8 mouse cellular contexts compared by ENCODE assay signal in genomic region chr11:32642899-32643886, GRCm38 (mm10). TPM values are rescaled to one million over a fixed set of nuclear protein-coding genes. Genes with fewer than 3 reads are reported as not detected.
DNase-seq lines count a peak whose midpoint lies in the region; ATAC-seq and TF ChIP-seq lines count a peak whose summit lies in the region.

No protein-coding gene starts in this region.

- peak; percentile 68 for ATAC-seq in heart, embryonic 15.5 days (replicated peaks; ENCODE audit: insufficient number of reproducible peaks, insufficient read depth, low FRiP score, low read depth)
- ATAC-seq in liver, embryonic 13.5 days (ENCODE audit: low read depth) = peak; percentile 27

- under 1% methylated on average over 54 of the region's 54 CpGs for WGBS in heart, embryonic 15.5 days
- WGBS in liver, embryonic 13.5 days (ENCODE audit: insufficient replicate concordance) = under 1% methylated on average over 52 of the region's 54 CpGs
- under 1% methylated on average over 54 of the region's 54 CpGs for WGBS in olfactory bulb, adult 2 months

- peaks cover 35% of the 10 kb centered on the region for H3K4me1 ChIP-seq in heart, embryonic 15.5 days (replicated peaks)
- H3K4me1 ChIP-seq in liver, embryonic 13.5 days (replicated peaks) = peaks cover 57% of the 10 kb centered on the region
- peaks cover 7% of the 10 kb centered on the region for H3K4me1 ChIP-seq in olfactory bulb, adult 2 months (ENCODE audit: control insufficient read depth, insufficient read depth, low read length)

- H3K36me3 ChIP-seq in heart, embryonic 15.5 days = no peaks in the 10 kb centered on the region
- no peaks in the 10 kb centered on the region for H3K36me3 ChIP-seq in liver, embryonic 13.5 days

- H3K9me3 ChIP-seq in heart, embryonic 15.5 days (replicated peaks) = no peaks in the 10 kb centered on the region
- no peaks in the 10 kb centered on the region for H3K9me3 ChIP-seq in liver, embryonic 13.5 days (replicated peaks)

- DNase-seq in layer of hippocampus, postnatal 14 days (ENCODE audit: low spot score in 2 of 2) = peak; percentile 46 to 57
- no peak for DNase-seq in layer of hippocampus, postnatal 36 days
- peak; percentile 49 for DNase-seq in R1 (ENCODE audit: low read depth, low spot score)
- peak; percentile 59 to 76 for DNase-seq in cerebellum, postnatal 14 days
- peak; percentile 14 for DNase-seq in liver, embryonic 13.5 days
- no peak for DNase-seq in layer of hippocampus, adult 18-20 months (ENCODE audit: low spot score in 2 of 2)

- TF ChIP-seq POLR2A in olfactory bulb, adult 2 months (IDR thresholded peaks at IDR 0.05; ENCODE audit: insufficient read depth, low read depth, low read length) = no peak

- peak overlapping the region; percentile 98 for H3K27ac ChIP-seq in heart, embryonic 15.5 days
- H3K27ac ChIP-seq in liver, embryonic 13.5 days = peak overlapping the region; percentile 97
- H3K27ac ChIP-seq in olfactory bulb, adult 2 months (ENCODE audit: insufficient read depth, low read depth, low read length) = peak overlapping the region; percentile 99

- peak overlapping the region; percentile 96 for H3K9ac ChIP-seq in heart, embryonic 15.5 days
- peak overlapping the region; percentile 99 for H3K9ac ChIP-seq in liver, embryonic 13.5 days

- peak overlapping the region; percentile 74 for H3K4me2 ChIP-seq in heart, embryonic 15.5 days
- H3K4me2 ChIP-seq in liver, embryonic 13.5 days = peak overlapping the region; percentile 93

- TF ChIP-seq CTCF in olfactory bulb, adult 2 months (IDR thresholded peaks at IDR 0.05; ENCODE audit: insufficient read depth, low read depth, low read length) = no peak

- no peaks in the 10 kb centered on the region for H3K27me3 ChIP-seq in heart, embryonic 15.5 days
- H3K27me3 ChIP-seq in liver, embryonic 13.5 days = no peaks in the 10 kb centered on the region

- peak overlapping the region; percentile 91 for H3K4me3 ChIP-seq in heart, embryonic 15.5 days
- peak overlapping the region; percentile 98 for H3K4me3 ChIP-seq in liver, embryonic 13.5 days (replicated peaks)
- H3K4me3 ChIP-seq in olfactory bulb, adult 2 months (ENCODE audit: insufficient read depth, low read depth, low read length) = peak overlapping the region; percentile 75

RNA-seq across cellular contexts. Expression of gene Fbxw11, which starts 0.7 kb away (rescaled TPM):
- total RNA-seq in layer of hippocampus, postnatal 14 days (2021) = 100 to 1,000 TPM; 130 to 137 TPM
- 100 to 1,000 TPM; 148 to 157 TPM for total RNA-seq in layer of hippocampus, postnatal 36 days (2021)
- polyA plus RNA-seq in heart, embryonic 15.5 days (2015; fragmentation: Nextera tagmentation; extraction: Ambion mirVana) = 58.8 and 66.8 TPM in 2 replicates
- 19.2 and 23.9 TPM in 2 replicates for polyA plus RNA-seq in liver, embryonic 13.5 days (2015; fragmentation: Nextera tagmentation; extraction: Ambion mirVana)
- not detected in 2 replicates for polyA plus RNA-seq in olfactory bulb, adult 2 months (2012; ENCODE audit: insufficient read depth, insufficient read length, low replicate concordance, missing spikeins)
- total RNA-seq in layer of hippocampus, adult 18-20 months (2021) = 100 to 1,000 TPM; 141 to 164 TPM

Comparison
In these comparisons a context has a peak if more than half of its experiments do, and no peak if none do; other contexts are left out.
1. DNase-seq: peak in layer of hippocampus, postnatal 14 days (2 of 2), R1 (single experiment), cerebellum, postnatal 14 days (2 of 2) and liver, embryonic 13.5 days (single experiment); none in layer of hippocampus, postnatal 36 days (0 of 2) and layer of hippocampus, adult 18-20 months (0 of 2).
2. Peak in every context shown above with its lines, with median percentiles within 50 percentile points of each other: H3K27ac ChIP-seq and H3K4me3 ChIP-seq.